Mouse (Mus musculus): ENCODE measurements around the gene Myoz2. TPM values are rescaled to one million over a fixed set of nuclear protein-coding genes. Genes with fewer than 3 reads are reported as not detected.

Gene Myoz2
- polyA plus RNA-seq, 1 experiment from 2014 or later, result 2.6 TPM

- Histone ChIP-seq H3K36me3 (no peaks in the 10 kb centered on the region), H3K4me1 (no peaks in the 10 kb centered on the region), H3K4me3 (no peak overlapping the region), H3K4me2 (replicated peaks) (no peak overlapping the region), H3K9ac (no peak overlapping the region), H3K27me3 (replicated peaks) (no peaks in the 10 kb centered on the region), H3K27ac (no peak overlapping the region), H3K9me3 (no peaks in the 10 kb centered on the region)
- WGBS, result 84% methylated on average over 8 of the region's 8 CpGs
- no peak for ATAC-seq (ENCODE audit: low FRiP score, low read depth)
Observed at GRCm38 (mm10) chr3:122998511-122998910, 36.3 kb downstream of the Myoz2 start.

GRCm38 (mm10) chr3:122996968-122997367 lies 37.8 kb downstream of the Myoz2 start:
- Histone ChIP-seq H3K4me2 (replicated peaks) (no peak overlapping the region), H3K9me3 (no peaks in the 10 kb centered on the region), H3K9ac (no peak overlapping the region), H3K4me1 (no peaks in the 10 kb centered on the region), H3K27ac (no peak overlapping the region), H3K27me3 (replicated peaks) (no peaks in the 10 kb centered on the region), H3K36me3 (no peaks in the 10 kb centered on the region), H3K4me3 (no peak overlapping the region)
- ATAC-seq (ENCODE audit: low FRiP score, low read depth), result no peak
- WGBS, result 40% methylated on average over 1 of the region's 1 CpGs

- H3K9me3 ChIP-seq, result no peaks in the 10 kb centered on the region
- no peaks in the 10 kb centered on the region for H3K4me1 ChIP-seq
- no peak overlapping the region for H3K27ac ChIP-seq
- no peaks in the 10 kb centered on the region for H3K27me3 ChIP-seq (replicated peaks)
- H3K36me3 ChIP-seq, result no peaks in the 10 kb centered on the region
- WGBS, result 88% methylated on average over 11 of the region's 11 CpGs
- H3K9ac ChIP-seq, result no peak overlapping the region
- ATAC-seq (ENCODE audit: low FRiP score, low read depth), result no peak
- no peak overlapping the region for H3K4me3 ChIP-seq
- H3K4me2 ChIP-seq (replicated peaks), result no peak overlapping the region
Observed at GRCm38 (mm10) chr3:122986906-122987305, 47.9 kb downstream of the Myoz2 start.

GRCm38 (mm10) chr3:122986386-122986785 lies 48.4 kb downstream of the Myoz2 start:
- Histone ChIP-seq H3K27me3 (replicated peaks) (no peaks in the 10 kb centered on the region), H3K4me3 (no peak overlapping the region), H3K36me3 (no peaks in the 10 kb centered on the region), H3K27ac (no peak overlapping the region), H3K9ac (no peak overlapping the region), H3K4me1 (no peaks in the 10 kb centered on the region), H3K4me2 (replicated peaks) (no peak overlapping the region), H3K9me3 (no peaks in the 10 kb centered on the region)
- ATAC-seq (ENCODE audit: low FRiP score, low read depth), result no peak
- WGBS, result 75% methylated on average over 1 of the region's 1 CpGs

- H3K9me3 ChIP-seq, result no peaks in the 10 kb centered on the region
- peak overlapping the region; percentile 86 for H3K9ac ChIP-seq
- no peaks in the 10 kb centered on the region for H3K36me3 ChIP-seq
- no peak overlapping the region for H3K27ac ChIP-seq
- no peaks in the 10 kb centered on the region for H3K4me1 ChIP-seq
- H3K27me3 ChIP-seq (replicated peaks), result no peaks in the 10 kb centered on the region
- ATAC-seq (ENCODE audit: low FRiP score, low read depth), result no peak
- WGBS, result 17% methylated on average over 13 of the region's 13 CpGs
- H3K4me3 ChIP-seq, result peak overlapping the region; percentile 75
- peak overlapping the region; percentile 74 for H3K4me2 ChIP-seq (replicated peaks)
Observed at GRCm38 (mm10) chr3:122985183-122985944, 49.5 kb downstream of the Myoz2 start.

- no peaks in the 10 kb centered on the region for H3K9me3 ChIP-seq
- peak within 1 kb of the TSS; percentile 74 for H3K4me2 ChIP-seq (replicated peaks)
- under 1% methylated on average over 91 of the region's 94 CpGs for WGBS
- peak within 1 kb of the TSS; percentile 86 for H3K9ac ChIP-seq
- no peaks in the 10 kb centered on the region for H3K27me3 ChIP-seq (replicated peaks)
- peak; percentile 99 for ATAC-seq (ENCODE audit: low FRiP score, low read depth)
- H3K4me1 ChIP-seq, result no peaks in the 10 kb centered on the region
- peak within 1 kb of the TSS; percentile 84; the same call in 1 of the 2 replicates for H3K27ac ChIP-seq
- H3K36me3 ChIP-seq, result no peaks in the 10 kb centered on the region
- H3K4me3 ChIP-seq, result peak within 1 kb of the TSS; percentile 75
Observed at GRCm38 (mm10) chr3:122984249-122985182, 50.3 kb downstream of the Myoz2 start, which contains the start of gene Usp53. Usp53 (minus strand) TSS chr3:122984510.

- Histone ChIP-seq H3K9me3 (no peaks in the 10 kb centered on the region), H3K27ac (peak overlapping the region; percentile 76; the same call in 1 of the 2 replicates), H3K9ac (peak overlapping the region; percentile 86), H3K4me2 (replicated peaks) (peak overlapping the region; percentile 74), H3K36me3 (no peaks in the 10 kb centered on the region), H3K27me3 (replicated peaks) (no peaks in the 10 kb centered on the region), H3K4me1 (no peaks in the 10 kb centered on the region), H3K4me3 (peak overlapping the region; percentile 75)
- WGBS, result under 1% methylated on average over 30 of the region's 30 CpGs
- ATAC-seq (ENCODE audit: low FRiP score, low read depth), result peak; percentile 87
Observed at GRCm38 (mm10) chr3:122983849-122984248, 51.0 kb downstream of the Myoz2 start.

- no peak for ATAC-seq (ENCODE audit: low FRiP score, low read depth)
- Histone ChIP-seq H3K4me1 (no peaks in the 10 kb centered on the region), H3K27me3 (replicated peaks) (no peaks in the 10 kb centered on the region), H3K9me3 (no peaks in the 10 kb centered on the region), H3K4me3 (no peak overlapping the region), H3K9ac (no peak overlapping the region), H3K4me2 (replicated peaks) (no peak overlapping the region), H3K36me3 (no peaks in the 10 kb centered on the region), H3K27ac (no peak overlapping the region)
- WGBS, result 97% methylated on average over 1 of the region's 1 CpGs
Observed at GRCm38 (mm10) chr3:122975964-122976363, 58.9 kb downstream of the Myoz2 start.

- Histone ChIP-seq H3K9me3 (no peaks in the 10 kb centered on the region), H3K9ac (no peak overlapping the region), H3K36me3 (no peaks in the 10 kb centered on the region), H3K4me3 (no peak overlapping the region), H3K27me3 (replicated peaks) (no peaks in the 10 kb centered on the region), H3K27ac (no peak overlapping the region), H3K4me2 (replicated peaks) (no peak overlapping the region), H3K4me1 (no peaks in the 10 kb centered on the region)
- no peak for ATAC-seq (ENCODE audit: low FRiP score, low read depth)
- 88% methylated on average over 4 of the region's 4 CpGs for WGBS
Observed at GRCm38 (mm10) chr3:122975363-122975762, 59.5 kb downstream of the Myoz2 start.

- H3K36me3 ChIP-seq, result no peaks in the 10 kb centered on the region
- H3K27ac ChIP-seq, result no peak overlapping the region
- no peak for ATAC-seq (ENCODE audit: low FRiP score, low read depth)
- WGBS, result 59% methylated on average over 3 of the region's 3 CpGs
- no peaks in the 10 kb centered on the region for H3K27me3 ChIP-seq (replicated peaks)
- H3K4me1 ChIP-seq, result no peaks in the 10 kb centered on the region
- no peak overlapping the region for H3K4me3 ChIP-seq
- H3K4me2 ChIP-seq (replicated peaks), result no peak overlapping the region
- no peak overlapping the region for H3K9ac ChIP-seq
- H3K9me3 ChIP-seq, result no peaks in the 10 kb centered on the region
Observed at GRCm38 (mm10) chr3:122974833-122975232, 60.0 kb downstream of the Myoz2 start.

GRCm38 (mm10) chr3:122972126-122972822 lies 62.5 kb downstream of the Myoz2 start:
- no peaks in the 10 kb centered on the region for H3K4me1 ChIP-seq
- no peak overlapping the region for H3K4me3 ChIP-seq
- 69% methylated on average over 3 of the region's 3 CpGs for WGBS
- H3K9me3 ChIP-seq, result no peaks in the 10 kb centered on the region
- no peak overlapping the region for H3K4me2 ChIP-seq (replicated peaks)
- H3K36me3 ChIP-seq, result no peaks in the 10 kb centered on the region
- no peak for ATAC-seq (ENCODE audit: low FRiP score, low read depth)
- no peak overlapping the region for H3K27ac ChIP-seq
- H3K9ac ChIP-seq, result no peak overlapping the region
- H3K27me3 ChIP-seq (replicated peaks), result no peaks in the 10 kb centered on the region

GRCm38 (mm10) chr3:122968391-122968790 lies 66.4 kb downstream of the Myoz2 start:
- Histone ChIP-seq H3K4me3 (no peak overlapping the region), H3K4me1 (no peaks in the 10 kb centered on the region), H3K27me3 (replicated peaks) (no peaks in the 10 kb centered on the region), H3K9me3 (no peaks in the 10 kb centered on the region), H3K36me3 (no peaks in the 10 kb centered on the region), H3K9ac (no peak overlapping the region), H3K4me2 (replicated peaks) (no peak overlapping the region), H3K27ac (no peak overlapping the region)
- ATAC-seq (ENCODE audit: low FRiP score, low read depth), result no peak
- 92% methylated on average over 9 of the region's 9 CpGs for WGBS
